In the genomic region with DNA sequence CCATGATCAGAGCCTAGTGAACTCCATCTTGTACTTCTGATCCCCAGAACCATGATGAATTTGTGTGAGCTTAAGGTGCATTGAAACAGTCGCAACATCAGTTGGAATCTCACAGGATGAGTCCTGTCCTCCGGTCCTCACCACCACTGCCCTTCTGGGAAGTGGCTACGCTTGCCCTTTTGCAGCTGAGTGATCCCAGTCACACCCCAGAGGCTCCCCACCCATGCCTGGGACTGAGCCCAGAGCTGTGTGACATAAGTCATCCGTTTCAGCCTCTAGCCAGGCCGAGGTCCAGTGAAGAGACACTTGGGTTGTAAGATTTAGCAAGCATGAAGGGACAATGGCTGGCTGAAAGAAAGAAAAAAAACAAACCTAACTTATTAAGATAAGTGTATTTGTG, we compare ENCODE assay signal across 25 mouse cellular contexts. TPM values are rescaled to one million over a fixed set of nuclear protein-coding genes. Genes with fewer than 3 reads are reported as not detected.
DNase-seq lines count a peak whose midpoint lies in the region; ATAC-seq and TF ChIP-seq lines count a peak whose summit lies in the region.
"Had no signal": no experiment of that assay in that cellular context is flagged by ENCODE, and none has a peak within 500 bp of the region (broad histone marks: within the 10 kb centered on the region; RNA-seq: fewer than 3 reads in every experiment).

No protein-coding gene starts in this region.

- no peak overlapping the region for H3K4me2 ChIP-seq in intestine, embryonic 16.5 days (ENCODE audit: low read depth, low read length)
- H3K4me2 ChIP-seq: heart, embryonic 15.5 days; hindbrain, embryonic 15.5 days; liver, embryonic 15.5 days; lung, embryonic 15.5 days; midbrain, embryonic 15.5 days; neural tube, embryonic 12.5 days had no signal

- no peak for ATAC-seq in intestine, embryonic 16.5 days
- ATAC-seq: forebrain, embryonic 14.5 days; midbrain, embryonic 15.5 days had no signal

- no peak overlapping the region for H3K4me3 ChIP-seq in left cerebral cortex, adult 2 months
- H3K4me3 ChIP-seq in intestine, embryonic 16.5 days (ENCODE audit: low read length), result no peak overlapping the region
- H3K4me3 ChIP-seq: heart, embryonic 15.5 days; hindbrain, embryonic 15.5 days; limb, embryonic 10.5 days; liver, embryonic 15.5 days; lung, embryonic 15.5 days; megakaryocyte, embryonic 14.5 days; midbrain, embryonic 15.5 days; neural tube, embryonic 12.5 days had no signal

- DNase-seq in gastrocnemius, postnatal 14 days, result peak; percentile 22
- DNase-seq in gastrocnemius, postnatal 36 days, result no peak
- no peak for DNase-seq in left cerebral cortex, adult 2 months (ENCODE audit: extremely low spot score in 1 of 2, low spot score in 2 of 2)
- no peak for DNase-seq in left cerebral cortex, adult 9 months (ENCODE audit: low spot score in 2 of 2)
- peak; percentile 41 for DNase-seq in kidney, postnatal 10 days
- DNase-seq in urinary bladder, postnatal 25 days (ENCODE audit: low spot score), result no peak
- DNase-seq: adrenal gland, adult 2 months; cerebellum, adult 18-20 months; cerebellum, postnatal 14 days; gastrocnemius, postnatal 25 days; heart, postnatal 36 days; liver; lung, postnatal 36 days; right cerebral cortex, postnatal 14 days had no signal

- 83% methylated on average over 5 of the region's 5 CpGs for WGBS in intestine, embryonic 16.5 days

- no peak overlapping the region for H3K9ac ChIP-seq in intestine, embryonic 16.5 days (ENCODE audit: low read depth, low read length)
- H3K9ac ChIP-seq: heart, embryonic 15.5 days; hindbrain, embryonic 15.5 days; liver, embryonic 15.5 days; lung, embryonic 15.5 days; midbrain, embryonic 15.5 days; neural tube, embryonic 12.5 days had no signal

- H3K27me3 ChIP-seq in intestine, embryonic 16.5 days (replicated peaks; ENCODE audit: control insufficient read depth, insufficient read depth, low read length), result no peaks in the 10 kb centered on the region
- H3K27me3 ChIP-seq: heart, embryonic 15.5 days; hindbrain, embryonic 15.5 days; liver, embryonic 15.5 days; lung, embryonic 15.5 days; midbrain, embryonic 15.5 days; neural tube, embryonic 12.5 days had no signal

- 0 out of 2 replicates have a peak overlapping the region, but pooled peaks have one; percentile 4 for H3K27ac ChIP-seq in left cerebral cortex, adult 2 months
- no peak overlapping the region for H3K27ac ChIP-seq in intestine, embryonic 16.5 days (ENCODE audit: low read length)
- H3K27ac ChIP-seq: heart, embryonic 15.5 days; hindbrain, embryonic 15.5 days; limb, embryonic 10.5 days; liver, embryonic 15.5 days; lung, embryonic 15.5 days; midbrain, embryonic 15.5 days; neural tube, embryonic 12.5 days had no signal

- TF ChIP-seq CTCF in left cerebral cortex, adult 2 months (IDR thresholded peaks at IDR 0.05), result no peak

- peaks cover 9% of the 10 kb centered on the region for H3K4me1 ChIP-seq in intestine, embryonic 16.5 days (ENCODE audit: control insufficient read depth, insufficient read depth, low read length)
- H3K4me1 ChIP-seq: hindbrain, embryonic 15.5 days; megakaryocyte, embryonic 14.5 days; midbrain, embryonic 15.5 days; neural tube, embryonic 12.5 days had no signal

- H3K9me3 ChIP-seq in intestine, embryonic 16.5 days (ENCODE audit: control insufficient read depth, low read length), result no peaks in the 10 kb centered on the region
- H3K9me3 ChIP-seq: heart, embryonic 15.5 days; hindbrain, embryonic 15.5 days; limb, embryonic 10.5 days; liver, embryonic 15.5 days; lung, embryonic 15.5 days; megakaryocyte, embryonic 14.5 days; midbrain, embryonic 15.5 days; neural tube, embryonic 12.5 days had no signal

- intact Hi-C loops in gastrocnemius, postnatal 14 days (cut with DNase I; ENCODE audit: low total_unique reads), result no loop called here
- intact Hi-C loops in gastrocnemius, postnatal 36 days (cut with DNase I), result no loop called here
- intact Hi-C loops in left cerebral cortex, adult 2 months (cut with DNase I), result no loop called here

- H3K36me3 ChIP-seq in intestine, embryonic 16.5 days (ENCODE audit: control insufficient read depth, insufficient read depth, low read length), result no peaks in the 10 kb centered on the region
- H3K36me3 ChIP-seq: heart, embryonic 15.5 days; hindbrain, embryonic 15.5 days; limb, embryonic 10.5 days; liver, embryonic 15.5 days; lung, embryonic 15.5 days; midbrain, embryonic 15.5 days; neural tube, embryonic 12.5 days had no signal

RNA-seq across cellular contexts. Expression of a gene that starts 31.1 kb away (rescaled TPM):
- under 1 TPM in 1 of 2 experiments, not detected in 1; 0.14 TPM for total RNA-seq in gastrocnemius, postnatal 14 days (2021)
- total RNA-seq in gastrocnemius, postnatal 36 days (2021), result not detected
- under 1 TPM; 0.23 to 0.56 TPM for total RNA-seq in left cerebral cortex, adult 2 months (2021)
- polyA plus RNA-seq in intestine, embryonic 16.5 days (2015; fragmentation: Nextera tagmentation; extraction: Ambion mirVana), result 0.05 TPM in 1 of 2 replicates, not detected in the other
- total RNA-seq: adrenal gland, adult 2 months; heart, postnatal 36 days had no signal
- polyA plus RNA-seq: adrenal gland, adult 2 months; embryonic facial prominence, embryonic 14.5 days; forebrain, embryonic 14.5 days; hindbrain, embryonic 15.5 days; limb, embryonic 10.5 days; liver, embryonic 15.5 days; lung, embryonic 15.5 days; midbrain, embryonic 15.5 days had no signal

Comparison
In these comparisons a context has a peak if more than half of its experiments do, and no peak if none do; other contexts are left out.
1. DNase-seq: peak in gastrocnemius, postnatal 14 days (single experiment) and kidney, postnatal 10 days (single experiment); none in gastrocnemius, postnatal 36 days (0 of 2), left cerebral cortex, adult 2 months (0 of 2), left cerebral cortex, adult 9 months (0 of 2) and urinary bladder, postnatal 25 days (single experiment).